Mouse (Mus musculus): ENCODE measurements around the gene Cap2.

- TF ChIP-seq POLR2A (IDR thresholded peaks at IDR 0.05; ENCODE audit: borderline replicate concordance, low read depth, low read length) (no peak), CTCF (IDR thresholded peaks at IDR 0.05; ENCODE audit: low read depth, low read length) (no peak)
These were observed 43.4 kb downstream of the Cap2 start for GRCm38 (mm10) chr13:46545081-46545480.

Data from bone marrow macrophage, adult 2 months (primary cell).